Mouse (Mus musculus) liver, adult 2 months (tissue): ENCODE results near the gene Exosc5. TPM values are rescaled to one million over a fixed set of nuclear protein-coding genes. Genes with fewer than 3 reads are reported as not detected.

Experiments used
- DNase-seq: peaks from one replicate; pipeline ENCODE4 v3.0.0-alpha.2; 2011; ENCODE audit warnings: low read depth, low spot score; ENCODE audit errors: extremely low read depth
- H3K27ac ChIP-seq: fragments of 200-500 bp; replicated peaks from 2 replicates; pipeline ENCODE4 v1.5.1; 2012; ENCODE audit warnings: low read depth, mild to moderate bottlenecking, control low read depth, inconsistent platforms, low read length; ENCODE audit not compliant: insufficient read depth
- H3K27me3 ChIP-seq: fragments of 200-500 bp; 2 replicates; pipeline ENCODE4 v1.6.1; 2012; ENCODE audit warnings: mild to moderate bottlenecking, moderate library complexity, low read length, inconsistent platforms; ENCODE audit not compliant: control insufficient read depth, insufficient read depth
- H3K36me3 ChIP-seq: fragments of 200-500 bp; 2 replicates; pipeline ENCODE4 v1.6.1; 2012; ENCODE audit warnings: low read length, inconsistent platforms; ENCODE audit not compliant: control insufficient read depth, insufficient read depth
- H3K4me1 ChIP-seq: fragments of 200-500 bp; 2 replicates; pipeline ENCODE4 v1.6.1; 2011; ENCODE audit warnings: low read length; ENCODE audit not compliant: control insufficient read depth, insufficient read depth
- H3K4me3 ChIP-seq: fragments of 200-500 bp; 2 replicates; pipeline ENCODE4 v1.5.1; 2011; ENCODE audit warnings: low read depth, mild to moderate bottlenecking, control low read depth, low read length, moderate library complexity; ENCODE audit not compliant: insufficient read depth
- H3K79me2 ChIP-seq: fragments of 200-500 bp; 2 replicates; pipeline ENCODE4 v1.6.1; 2012; ENCODE audit warnings: inconsistent platforms, mild to moderate bottlenecking, low read length, moderate library complexity; ENCODE audit not compliant: control insufficient read depth, insufficient read depth
- H3K9ac ChIP-seq: fragments of 200-500 bp; 2 replicates; pipeline ENCODE4 v1.6.1; 2012; ENCODE audit warnings: low read depth, mild to moderate bottlenecking, control low read depth, inconsistent platforms, low read length
- CTCF ChIP-seq: fragments of 200-500 bp; IDR thresholded peaks from 2 replicates; pipeline ENCODE4 v1.5.1; 2011; ENCODE audit warnings: low read depth, low read length, control low read depth
- POLR2A ChIP-seq: fragments of 200-500 bp; IDR thresholded peaks from 2 replicates; pipeline ENCODE4 v1.6.1; 2011; ENCODE audit warnings: low read length, control low read depth; ENCODE audit not compliant: insufficient read depth; ENCODE audit errors: extremely low read depth
- WGBS: fragments of 180-500 bp; shearing (Covaris S2); methylation state at CpG from one replicate; pipeline ENCODE4 v1.1.7; 2018; 5-methylcytosine and 5-hydroxymethylcytosine counted together
- polyA plus RNA-seq: library from polyadenylated mRNA; depleted of rRNA; stranded (reverse); fragments of >200 nt; gene quantifications from 2 replicates; pipeline ENCODE4 v1.2.3, GENCODE M21; 2012
- total RNA-seq: library from RNA; depleted of rRNA; stranded (reverse); fragments of >200 nt; gene quantifications from 2 replicates; pipeline ENCODE4 v1.2.3, GENCODE M21; 2014

The Exosc5 gene
- total and polyA plus RNA-seq, 2 experiments: 30.4 to 75.1 TPM

DNA sequence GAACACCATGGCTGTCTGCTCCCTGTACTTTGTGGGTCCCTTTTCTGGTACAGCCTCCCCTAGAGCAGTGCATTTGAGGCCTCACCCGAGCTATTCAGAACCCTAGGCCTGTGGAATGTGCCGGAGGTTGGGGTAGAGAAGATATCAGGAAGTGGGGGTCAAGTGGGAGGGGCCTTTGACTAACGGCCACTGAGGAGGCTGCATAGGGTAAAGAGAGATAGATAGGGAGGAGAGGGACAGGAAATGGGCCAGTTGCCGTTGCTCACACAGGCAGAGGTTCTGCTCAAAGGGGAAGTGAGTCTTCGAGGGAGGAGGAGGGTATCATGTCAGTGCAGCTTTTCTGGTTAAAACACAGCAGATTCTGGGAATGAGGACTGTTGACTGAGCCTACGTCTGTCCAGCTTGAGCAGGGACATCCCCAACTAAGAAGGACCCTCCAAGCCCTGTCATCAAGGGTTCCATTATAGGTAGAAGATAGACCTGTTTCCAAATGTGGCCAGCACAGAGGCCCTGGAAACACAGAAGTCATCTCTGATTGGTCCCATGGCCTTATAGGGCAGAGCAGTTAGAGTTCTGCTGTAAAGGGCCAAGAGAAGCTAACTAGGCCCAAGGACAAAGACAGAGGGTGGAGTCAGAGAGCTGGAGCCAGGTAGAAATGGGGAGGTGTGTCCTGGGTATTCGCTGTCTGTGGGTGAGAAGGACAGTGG, 24.7 kb downstream of the Exosc5 start:
- WGBS: 78% methylated on average over 7 of the region's 7 CpGs
- Histone ChIP-seq H3K36me3 (no peaks in the 10 kb centered on the region), H3K4me1 (peaks cover 5% of the 10 kb centered on the region; the same call in 1 of the 2 replicates), H3K4me3 (no peak overlapping the region), H3K79me2 (no peaks in the 10 kb centered on the region), H3K9ac (peak overlapping the region; percentile 1; the same call in 1 of the 2 replicates), H3K27me3 (peaks cover 6% of the 10 kb centered on the region; the same call in 1 of the 2 replicates), H3K27ac (peak overlapping the region; percentile 47; the same call in 1 of the 2 replicates)
- peak; percentile 35 for DNase-seq
- TF ChIP-seq CTCF: no peak
- TF ChIP-seq POLR2A: no peak

DNA sequence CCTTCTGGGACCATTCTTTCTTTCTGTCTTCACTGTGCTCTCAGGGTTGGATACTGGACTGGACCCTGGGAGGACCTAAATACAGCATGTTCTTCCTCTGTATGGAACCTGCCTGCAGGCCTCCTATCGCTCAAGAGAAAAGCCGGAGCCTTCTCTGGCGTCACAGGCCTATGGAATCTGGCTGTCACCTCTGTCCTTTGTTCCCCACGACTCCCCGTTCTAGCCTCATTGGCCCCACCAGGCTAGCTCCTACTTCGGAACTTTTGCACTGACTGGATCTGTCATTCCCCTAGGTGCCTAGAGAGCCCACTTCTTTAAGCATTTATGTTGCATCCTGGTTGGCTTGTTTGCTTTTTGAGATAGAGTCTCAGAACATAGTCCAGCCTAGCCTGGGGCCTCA, 25.7 kb downstream of the Exosc5 start:
- TF ChIP-seq CTCF: no peak
- no peak for TF ChIP-seq POLR2A

DNA sequence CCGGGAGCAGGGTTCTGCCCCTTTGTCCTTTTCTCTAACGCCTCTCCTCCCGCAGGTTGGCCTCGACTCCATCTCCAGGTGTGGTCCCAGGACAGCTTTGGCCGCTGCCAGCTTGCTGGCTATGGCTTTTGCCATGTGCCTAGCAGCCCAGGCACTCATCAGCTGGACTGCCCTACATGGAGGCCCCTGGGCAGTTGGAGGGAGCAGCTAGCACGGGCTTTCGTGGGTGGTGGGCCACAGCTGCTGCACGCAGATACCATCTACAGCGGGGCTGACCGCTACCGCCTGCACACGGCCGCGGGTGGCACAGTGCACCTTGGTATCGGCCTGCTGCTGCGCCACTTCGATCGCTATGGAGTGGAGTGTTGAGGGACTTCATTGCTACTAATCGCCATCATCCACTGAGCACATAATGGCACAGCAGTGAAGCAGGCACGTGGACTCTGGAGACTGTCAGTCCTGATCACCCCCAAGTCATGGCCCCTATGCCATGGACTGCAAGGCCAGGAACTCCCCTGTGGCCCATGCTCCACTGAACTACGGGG, 27.0 kb downstream of the Exosc5 start:
- no peaks in the 10 kb centered on the region for H3K79me2 ChIP-seq
- no peak overlapping the region for H3K27ac ChIP-seq
- peaks cover 6% of the 10 kb centered on the region; the same call in 1 of the 2 replicates for H3K27me3 ChIP-seq
- H3K9ac ChIP-seq: no peak overlapping the region
- 0 out of 2 replicates have a peak, but pooled peaks cover 3% of the 10 kb centered on the region for H3K4me1 ChIP-seq
- no peaks in the 10 kb centered on the region for H3K36me3 ChIP-seq
- TF ChIP-seq CTCF (no peak), POLR2A (no peak)
- no peak for DNase-seq
- 85% methylated on average over 21 of the region's 21 CpGs for WGBS
- H3K4me3 ChIP-seq: no peak overlapping the region

More for the DNA sequence above, 25.7 kb downstream of the Exosc5 start:
- peaks cover 5% of the 10 kb centered on the region; the same call in 1 of the 2 replicates for H3K4me1 ChIP-seq
- H3K79me2 ChIP-seq: no peaks in the 10 kb centered on the region
- peaks cover 6% of the 10 kb centered on the region; the same call in 1 of the 2 replicates for H3K27me3 ChIP-seq
- DNase-seq: no peak
- H3K36me3 ChIP-seq: no peaks in the 10 kb centered on the region
- no peak overlapping the region for H3K27ac ChIP-seq
- H3K9ac ChIP-seq: no peak overlapping the region
- WGBS: 93% methylated on average over 6 of the region's 6 CpGs
- no peak overlapping the region for H3K4me3 ChIP-seq

DNA sequence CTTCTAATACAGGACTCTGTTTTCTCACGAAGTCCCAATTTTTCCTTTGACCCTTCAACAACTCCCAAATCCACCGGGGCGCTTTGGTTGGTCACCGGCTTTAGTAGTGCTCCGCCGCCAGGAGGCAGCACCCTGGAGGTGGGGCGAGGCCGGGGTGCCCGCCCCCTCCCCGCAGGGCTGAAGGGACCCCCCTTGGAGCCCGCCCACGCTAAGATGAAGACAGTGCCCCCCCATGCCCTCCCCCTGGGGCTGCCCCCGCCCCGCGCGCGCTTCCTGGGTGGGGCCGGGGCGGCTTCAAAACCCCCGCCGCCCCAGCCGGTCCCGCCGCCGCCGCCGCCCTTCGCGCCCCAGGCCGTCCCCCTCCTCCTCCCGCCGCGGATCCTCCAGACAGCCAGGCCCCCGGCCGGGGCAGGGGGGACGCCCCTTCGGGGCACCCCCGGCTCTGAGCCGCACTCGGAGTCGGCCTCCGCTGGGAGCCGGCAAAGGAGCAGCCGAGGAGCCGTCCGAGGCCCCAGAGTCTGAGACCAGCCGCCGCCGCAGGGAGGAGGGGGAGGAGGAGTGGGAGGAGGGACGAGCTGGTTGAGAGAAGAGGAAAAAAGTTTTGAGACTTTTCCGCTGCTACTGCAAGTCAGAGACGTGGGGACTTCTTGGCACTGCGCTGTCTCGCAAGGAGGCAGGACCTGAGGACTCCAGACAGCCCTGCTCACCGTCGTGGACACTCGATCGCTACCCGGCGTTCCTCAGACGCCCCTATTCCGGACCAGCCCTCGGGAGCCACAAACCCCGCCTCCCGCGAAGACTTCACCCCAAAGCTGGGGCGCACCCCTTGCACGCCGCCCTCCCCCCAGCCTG, 27.9 kb downstream of the Exosc5 start, which contains the start of gene Tgfb1:
TSS of gene Tgfb1 (plus strand) at position 323 of the 852 bp plus-strand sequence.
- peaks cover 6% of the 10 kb centered on the region; the same call in 1 of the 2 replicates for H3K27me3 ChIP-seq
- no peaks in the 10 kb centered on the region for H3K79me2 ChIP-seq
- DNase-seq: no peak
- no peak for TF ChIP-seq POLR2A
- peak; percentile 71 for TF ChIP-seq CTCF
- peak within 1 kb of the TSS; percentile 61 for H3K4me3 ChIP-seq
- WGBS: 1% methylated on average over 59 of the region's 69 CpGs
- 0 out of 2 replicates have a peak, but pooled peaks cover 3% of the 10 kb centered on the region for H3K4me1 ChIP-seq
- H3K36me3 ChIP-seq: no peaks in the 10 kb centered on the region
- H3K27ac ChIP-seq: peak within 1 kb of the TSS; percentile 3
- peak within 1 kb of the TSS; percentile 23 for H3K9ac ChIP-seq

DNA sequence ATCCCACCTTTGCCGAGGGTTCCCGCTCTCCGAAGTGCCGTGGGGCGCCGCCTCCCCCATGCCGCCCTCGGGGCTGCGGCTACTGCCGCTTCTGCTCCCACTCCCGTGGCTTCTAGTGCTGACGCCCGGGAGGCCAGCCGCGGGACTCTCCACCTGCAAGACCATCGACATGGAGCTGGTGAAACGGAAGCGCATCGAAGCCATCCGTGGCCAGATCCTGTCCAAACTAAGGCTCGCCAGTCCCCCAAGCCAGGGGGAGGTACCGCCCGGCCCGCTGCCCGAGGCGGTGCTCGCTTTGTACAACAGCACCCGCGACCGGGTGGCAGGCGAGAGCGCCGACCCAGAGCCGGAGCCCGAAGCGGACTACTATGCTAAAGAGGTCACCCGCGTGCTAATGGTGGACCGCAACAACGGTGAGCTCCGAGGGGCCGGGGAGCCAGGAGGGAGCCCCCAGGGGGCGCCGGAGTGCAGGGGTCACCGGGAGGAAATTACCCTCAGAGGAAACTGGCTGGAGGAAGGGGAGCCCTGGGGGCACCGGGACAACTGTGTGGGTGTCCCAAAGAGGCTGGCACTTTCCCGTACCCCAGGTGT, 28.9 kb downstream of the Exosc5 start:
- 1% methylated on average over 47 of the region's 47 CpGs for WGBS

More for the DNA sequence above, 28.9 kb downstream of the Exosc5 start:
- H3K4me3 ChIP-seq: peak overlapping the region; percentile 61
- H3K27ac ChIP-seq: peak overlapping the region; percentile 39
- H3K4me1 ChIP-seq: 0 out of 2 replicates have a peak, but pooled peaks cover 3% of the 10 kb centered on the region
- peak overlapping the region; percentile 23 for H3K9ac ChIP-seq
- DNase-seq: no peak
- TF ChIP-seq POLR2A: no peak
- peak; percentile 11; the same call in 1 of the 2 replicates for TF ChIP-seq CTCF
- peaks cover 6% of the 10 kb centered on the region; the same call in 1 of the 2 replicates for H3K27me3 ChIP-seq
- H3K36me3 ChIP-seq: no peaks in the 10 kb centered on the region
- H3K79me2 ChIP-seq: no peaks in the 10 kb centered on the region
